Mouse (Mus musculus) liver, adult (tissue): Measurements from ENCODE around the gene Cngb1.

Experiments
- GATA4 ChIP-seq: IDR thresholded peaks from 2 replicates; pipeline ENCODE4 v1.6.1; 2014; ENCODE audit warnings: mild to moderate bottlenecking, low read length; ENCODE audit not compliant: insufficient replicate concordance

Gene Cngb1

GRCm38 (mm10) chr8:95289066-95289650, 17.2 kb downstream of the Cngb1 start:
- no peak for TF ChIP-seq GATA4

- TF ChIP-seq GATA4 = no peak
Observed at GRCm38 (mm10) chr8:95281493-95281892, 24.9 kb downstream of the Cngb1 start.

GRCm38 (mm10) chr8:95272871-95273270, 33.5 kb downstream of the Cngb1 start:
- no peak for TF ChIP-seq GATA4

- TF ChIP-seq GATA4 = no peak
Observed at GRCm38 (mm10) chr8:95271841-95272240, 34.5 kb downstream of the Cngb1 start.

GRCm38 (mm10) chr8:95270501-95270900, 35.9 kb downstream of the Cngb1 start:
- TF ChIP-seq GATA4 = no peak

GRCm38 (mm10) chr8:95262181-95262580, 44.2 kb downstream of the Cngb1 start:
- TF ChIP-seq GATA4 = no peak

- TF ChIP-seq GATA4 = no peak
Observed at GRCm38 (mm10) chr8:95255611-95256010, 50.8 kb downstream of the Cngb1 start.

- no peak for TF ChIP-seq GATA4
Observed at GRCm38 (mm10) chr8:95254564-95255434, 51.6 kb downstream of the Cngb1 start.

- no peak for TF ChIP-seq GATA4
Observed at GRCm38 (mm10) chr8:95252056-95252455, 54.3 kb downstream of the Cngb1 start.

GRCm38 (mm10) chr8:95249847-95250246, 56.5 kb downstream of the Cngb1 start:
- TF ChIP-seq GATA4 = no peak

GRCm38 (mm10) chr8:95247277-95247676, 59.1 kb downstream of the Cngb1 start:
- TF ChIP-seq GATA4 = no peak

GRCm38 (mm10) chr8:95245180-95245579, 61.2 kb downstream of the Cngb1 start:
- no peak for TF ChIP-seq GATA4

GRCm38 (mm10) chr8:95243853-95244252, 62.5 kb downstream of the Cngb1 start:
- no peak for TF ChIP-seq GATA4

- TF ChIP-seq GATA4 = no peak
Observed at GRCm38 (mm10) chr8:95242826-95243571, 63.4 kb downstream of the Cngb1 start.

- no peak for TF ChIP-seq GATA4
Observed at GRCm38 (mm10) chr8:95242099-95242825, 64.1 kb downstream of the Cngb1 start.
